Mouse (Mus musculus) hindbrain, postnatal 0 days (tissue): ENCODE results near the gene Ide. TPM values are rescaled to one million over a fixed set of nuclear protein-coding genes. Genes with fewer than 3 reads are reported as not detected.
A peak's percentile ranks its signal among the peaks of the same experiment; 100 is the strongest.

Source experiments
- ATAC-seq: fragments of 200-750 bp; cut with Nextera tagmentation; 2 replicates; pipeline ENCODE4 v1.8.0; 2017; ENCODE audit warnings: mild to moderate bottlenecking, moderate TSS enrichment, moderate library complexity
- DNase-seq: peaks from one replicate; pipeline ENCODE4 v3.0.0-alpha.2; 2015; ENCODE audit warnings: low spot score
- H3K27ac ChIP-seq: fragments of 300-500 bp; sonication (generic); 2 replicates; pipeline ENCODE4 v1.5.1; 2014; ENCODE audit warnings: mild to moderate bottlenecking
- H3K27me3 ChIP-seq: fragments of 300-500 bp; sonication (generic); 2 replicates; pipeline ENCODE4 v1.6.1; 2014; ENCODE audit warnings: low read length, mixed read lengths; ENCODE audit not compliant: insufficient read depth
- H3K36me3 ChIP-seq: fragments of 300-500 bp; sonication (generic); 2 replicates; pipeline ENCODE4 v1.6.1; 2014; ENCODE audit warnings: low read length, mixed read lengths; ENCODE audit not compliant: insufficient read depth
- H3K4me1 ChIP-seq: fragments of 300-500 bp; sonication (generic); 2 replicates; pipeline ENCODE4 v1.6.1; 2014; ENCODE audit warnings: antibody characterized with exemption, low read length, mixed read lengths; ENCODE audit not compliant: insufficient read depth
- H3K4me2 ChIP-seq: fragments of 300-500 bp; sonication (generic); 2 replicates; pipeline ENCODE4 v1.6.1; 2014; ENCODE audit warnings: low read depth, mild to moderate bottlenecking, low read length, moderate library complexity, mixed read lengths
- H3K4me3 ChIP-seq: fragments of 300-500 bp; sonication (generic); 2 replicates; pipeline ENCODE4 v1.5.1; 2014; ENCODE audit warnings: low read length
- H3K9ac ChIP-seq: fragments of 300-500 bp; sonication (generic); replicated peaks from 2 replicates; pipeline ENCODE4 v1.6.1; 2014; ENCODE audit warnings: mild to moderate bottlenecking, low read length, moderate library complexity, mixed read lengths
- H3K9me3 ChIP-seq: fragments of 300-500 bp; sonication (generic); 2 replicates; pipeline ENCODE4 v1.6.1; 2016; ENCODE audit warnings: low read length, mixed read lengths
- CTCF ChIP-seq: IDR thresholded peaks from 2 replicates; pipeline ENCODE4 v1.5.1; 2016; ENCODE audit warnings: antibody characterized with exemption, control low read depth, low read depth
- WGBS: fragments of 180-500 bp; shearing (Covaris S2); extraction: QIAGEN DNeasy Blood & Tissue Kit; methylation state at CpG from one replicate; pipeline ENCODE4 v1.1.7; 2014; 5-methylcytosine and 5-hydroxymethylcytosine counted together
- polyA plus RNA-seq: library from polyadenylated mRNA; unstranded; fragments of >200 nt; fragmentation: Nextera tagmentation; extraction: Ambion mirVana; gene quantifications from 2 replicates; pipeline ENCODE4 v1.2.1, GENCODE M21; 2015
- total RNA-seq: library from RNA; depleted of rRNA; stranded (reverse); fragments of >200 nt; gene quantifications from 2 replicates; pipeline ENCODE4 v1.2.3, GENCODE M21; 2014

Gene Ide
- total and polyA plus RNA-seq, 2 experiments from 2014 or later = 29.1 to 40.5 TPM

DNA sequence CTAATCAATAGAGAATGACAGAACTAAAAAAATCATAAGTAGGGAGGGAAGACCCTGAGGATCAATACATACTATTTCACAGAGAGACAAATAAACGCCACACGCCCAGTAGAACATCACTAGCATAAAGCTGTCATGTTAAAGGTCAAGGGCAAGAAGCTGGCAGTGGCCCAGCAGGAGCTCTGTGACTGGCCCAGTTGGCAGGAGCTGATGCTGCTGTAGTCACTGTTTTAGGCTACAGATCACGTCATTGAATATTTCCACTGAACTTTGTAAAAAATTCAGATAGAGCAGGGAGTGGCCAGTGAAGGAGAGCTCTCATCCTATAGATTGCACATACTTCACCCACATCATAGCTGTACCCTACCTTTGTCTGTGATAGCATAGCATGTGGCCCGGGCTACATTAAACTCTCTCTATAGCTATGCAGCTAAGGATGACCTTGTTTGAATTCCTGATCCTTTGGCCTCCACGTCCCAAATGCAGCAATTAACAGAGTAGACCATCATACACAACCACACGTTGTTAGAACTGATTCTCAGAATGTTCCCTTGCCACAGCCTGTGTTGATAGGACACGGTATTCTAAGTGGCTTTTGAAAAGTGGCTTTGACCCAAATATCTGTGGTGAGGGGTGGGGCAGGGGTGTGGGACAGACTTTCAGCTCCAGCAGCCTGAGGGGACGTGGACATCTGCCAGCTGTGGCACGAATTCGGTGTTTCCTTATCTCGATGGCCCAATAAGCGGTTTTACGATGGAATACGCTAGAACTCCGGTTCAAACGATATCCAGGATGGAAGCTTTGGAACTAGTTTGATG is 16.6 kb downstream of the Ide start:
- Histone ChIP-seq H3K4me3 (no peak overlapping the region), H3K36me3 (peaks cover 13% of the 10 kb centered on the region; the same call in 1 of the 2 replicates), H3K4me2 (no peak overlapping the region), H3K27ac (no peak overlapping the region), H3K4me1 (no peaks in the 10 kb centered on the region), H3K27me3 (no peaks in the 10 kb centered on the region), H3K9ac (no peak overlapping the region), H3K9me3 (no peaks in the 10 kb centered on the region)
- 78% methylated on average over 16 of the region's 16 CpGs for WGBS
- DNase-seq (no peak), ATAC-seq (no peak)
- TF ChIP-seq CTCF = no peak

GRCm38 (mm10) chr19:37317359-37317758 is 20.3 kb downstream of the Ide start:
- no peak overlapping the region for H3K4me2 ChIP-seq
- 88% methylated on average over 4 of the region's 4 CpGs for WGBS
- H3K27ac ChIP-seq = no peak overlapping the region
- TF ChIP-seq CTCF = no peak
- ATAC-seq (no peak), DNase-seq (no peak)
- no peaks in the 10 kb centered on the region for H3K4me1 ChIP-seq
- H3K9ac ChIP-seq = no peak overlapping the region
- no peak overlapping the region for H3K4me3 ChIP-seq
- no peaks in the 10 kb centered on the region for H3K27me3 ChIP-seq
- no peaks in the 10 kb centered on the region for H3K9me3 ChIP-seq
- peaks cover 27% of the 10 kb centered on the region; the same call in 1 of the 2 replicates for H3K36me3 ChIP-seq

DNA sequence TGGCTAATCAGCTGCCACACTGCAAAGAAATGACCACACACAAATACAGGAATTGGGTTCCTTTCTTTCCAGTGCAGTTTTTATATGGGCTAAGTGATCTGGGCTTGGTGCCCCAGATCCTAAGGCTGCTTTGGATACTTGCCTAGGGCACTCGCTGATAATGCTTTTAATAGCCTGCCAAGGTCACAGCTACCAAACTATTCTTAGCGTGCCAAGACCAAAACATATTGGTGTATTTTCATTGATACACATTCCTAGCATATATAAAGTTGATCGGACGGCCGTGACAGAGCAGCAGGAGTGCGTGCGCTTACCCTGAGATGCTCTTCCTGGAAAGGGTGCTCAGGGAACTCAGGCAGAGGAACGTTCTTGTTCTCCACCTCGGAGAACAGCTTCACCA is 22.6 kb downstream of the Ide start:
- Histone ChIP-seq H3K4me3 (no peak overlapping the region), H3K36me3 (peaks cover 39% of the 10 kb centered on the region; the same call in 1 of the 2 replicates), H3K4me2 (no peak overlapping the region), H3K9me3 (no peaks in the 10 kb centered on the region), H3K9ac (no peak overlapping the region), H3K27me3 (no peaks in the 10 kb centered on the region), H3K27ac (no peak overlapping the region), H3K4me1 (no peaks in the 10 kb centered on the region)
- TF ChIP-seq CTCF = no peak
- WGBS = 55% methylated on average over 9 of the region's 9 CpGs
- no peak for DNase-seq
- no peak for ATAC-seq

- Histone ChIP-seq H3K4me3 (no peak overlapping the region), H3K27me3 (no peaks in the 10 kb centered on the region), H3K4me2 (no peak overlapping the region), H3K4me1 (no peaks in the 10 kb centered on the region), H3K36me3 (peaks cover 39% of the 10 kb centered on the region), H3K9me3 (no peaks in the 10 kb centered on the region), H3K27ac (no peak overlapping the region), H3K9ac (no peak overlapping the region)
- no peak for DNase-seq
- ATAC-seq = no peak
- TF ChIP-seq CTCF = no peak
- 93% methylated on average over 6 of the region's 6 CpGs for WGBS
Measured at GRCm38 (mm10) chr19:37311426-37311825, 26.2 kb downstream of the Ide start.

DNA sequence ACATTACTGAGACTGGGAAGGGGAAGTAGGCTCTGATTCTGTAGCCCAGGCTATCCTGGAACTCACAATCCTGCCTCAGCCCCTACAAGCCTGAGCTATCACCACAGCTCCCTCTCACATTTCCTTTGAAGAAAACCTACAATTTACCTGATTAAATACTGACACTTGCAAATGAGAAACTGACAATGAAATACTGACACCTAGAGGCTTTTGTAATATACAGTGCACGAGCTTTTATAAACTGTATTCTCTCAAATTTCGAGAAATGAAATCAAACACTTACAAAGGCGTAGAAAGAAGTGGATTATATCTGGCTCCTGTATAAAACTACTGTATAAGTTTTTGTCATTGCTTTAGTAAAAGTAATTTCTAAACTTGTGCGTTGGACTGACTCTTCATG is 27.5 kb downstream of the Ide start:
- no peaks in the 10 kb centered on the region for H3K9me3 ChIP-seq
- H3K27ac ChIP-seq = no peak overlapping the region
- no peaks in the 10 kb centered on the region for H3K4me1 ChIP-seq
- no peak overlapping the region for H3K4me2 ChIP-seq
- 84% methylated on average over 4 of the region's 4 CpGs for WGBS
- no peak overlapping the region for H3K9ac ChIP-seq
- peak; percentile 25; the same call in 1 of the 2 replicates for TF ChIP-seq CTCF
- DNase-seq (no peak), ATAC-seq (no peak)
- no peak overlapping the region for H3K4me3 ChIP-seq
- peaks cover 36% of the 10 kb centered on the region for H3K36me3 ChIP-seq
- no peaks in the 10 kb centered on the region for H3K27me3 ChIP-seq

GRCm38 (mm10) chr19:37308941-37309340 is 28.7 kb downstream of the Ide start:
- Histone ChIP-seq H3K9me3 (no peaks in the 10 kb centered on the region), H3K27ac (no peak overlapping the region), H3K27me3 (no peaks in the 10 kb centered on the region), H3K9ac (no peak overlapping the region), H3K4me2 (no peak overlapping the region), H3K36me3 (peaks cover 28% of the 10 kb centered on the region), H3K4me1 (no peaks in the 10 kb centered on the region), H3K4me3 (no peak overlapping the region)
- no peak for TF ChIP-seq CTCF
- 82% methylated on average over 7 of the region's 7 CpGs for WGBS
- no peak for ATAC-seq
- DNase-seq = no peak
